Mouse (Mus musculus) heart, adult 2 months (tissue): ENCODE results near the gene Hspa1l. TPM values are rescaled to one million over a fixed set of nuclear protein-coding genes. Genes with fewer than 3 reads are reported as not detected.

Source experiments
- DNase-seq, 2 experiments: peaks; one replicate each; pipeline ENCODE4 v3.0.0; 2021
- H3K27ac ChIP-seq: fragments of 200-600 bp; 2 replicates; pipeline ENCODE4 v1.8.1; 2022
- H3K27me3 ChIP-seq: fragments of 200-500 bp; 2 replicates; pipeline ENCODE4 v1.6.1; 2012; ENCODE audit warnings: mild to moderate bottlenecking, low read length, inconsistent platforms, mixed read lengths; ENCODE audit not compliant: control insufficient read depth, insufficient read depth
- H3K36me3 ChIP-seq: fragments of 200-500 bp; 2 replicates; pipeline ENCODE4 v1.6.1; 2012; ENCODE audit warnings: low read length, inconsistent platforms; ENCODE audit not compliant: control insufficient read depth, insufficient read depth
- H3K4me1 ChIP-seq: fragments of 200-500 bp; 2 replicates; pipeline ENCODE4 v1.6.1; 2011; ENCODE audit warnings: low read length; ENCODE audit not compliant: control insufficient read depth, insufficient read depth
- H3K4me3 ChIP-seq: fragments of 200-600 bp; 2 replicates; pipeline ENCODE4 v1.8.1; 2022
- H3K79me2 ChIP-seq: fragments of 200-500 bp; replicated peaks from 2 replicates; pipeline ENCODE4 v1.6.1; 2012; ENCODE audit warnings: mild to moderate bottlenecking, inconsistent platforms, low read length, moderate library complexity, mixed read lengths; ENCODE audit not compliant: control insufficient read depth, insufficient read depth
- H3K9ac ChIP-seq: fragments of 200-500 bp; 2 replicates; pipeline ENCODE4 v1.6.1; 2012; ENCODE audit warnings: low read depth, mild to moderate bottlenecking, control low read depth, inconsistent platforms, low read length, mixed read lengths
- CTCF ChIP-seq: fragments of 200-600 bp; IDR thresholded peaks from 2 replicates; pipeline ENCODE4 v1.8.1; 2022; ENCODE audit warnings: antibody characterized with exemption, mild to moderate bottlenecking, moderate library complexity
- EP300 ChIP-seq: fragments of 200-500 bp; IDR thresholded peaks from 2 replicates; pipeline ENCODE4 v1.6.1; 2011; ENCODE audit warnings: low read depth, low read length, control low read depth; ENCODE audit not compliant: insufficient read depth
- POLR2A ChIP-seq: fragments of 200-500 bp; IDR thresholded peaks from 2 replicates; pipeline ENCODE4 v1.6.1; 2011; ENCODE audit warnings: mild to moderate bottlenecking, low read depth, low read length, control low read depth; ENCODE audit not compliant: insufficient read depth
- WGBS: fragments of 180-500 bp; shearing (Covaris S2); methylation state at CpG from one replicate; pipeline ENCODE4 v1.1.7; 2018; 5-methylcytosine and 5-hydroxymethylcytosine counted together
- intact Hi-C: fragments of 180-260 bp; cut with DNase I; formaldehyde crosslinking; loops from one replicate; pipeline ENCODE4 v1.15.1; 2025
- polyA plus RNA-seq: library from polyadenylated mRNA; depleted of rRNA; stranded (reverse); fragments of >200 nt; gene quantifications from 2 replicates; pipeline ENCODE4 v1.2.3, GENCODE M21; 2012
- total RNA-seq, 2 experiments: library from RNA; stranded (reverse); gene quantifications; 2 replicates each; pipeline ENCODE4 v1.2.3; 2021

The Hspa1l gene
- total and polyA plus RNA-seq, 3 experiments = 3.6 to 10.9 (median 8.3) TPM

DNA sequence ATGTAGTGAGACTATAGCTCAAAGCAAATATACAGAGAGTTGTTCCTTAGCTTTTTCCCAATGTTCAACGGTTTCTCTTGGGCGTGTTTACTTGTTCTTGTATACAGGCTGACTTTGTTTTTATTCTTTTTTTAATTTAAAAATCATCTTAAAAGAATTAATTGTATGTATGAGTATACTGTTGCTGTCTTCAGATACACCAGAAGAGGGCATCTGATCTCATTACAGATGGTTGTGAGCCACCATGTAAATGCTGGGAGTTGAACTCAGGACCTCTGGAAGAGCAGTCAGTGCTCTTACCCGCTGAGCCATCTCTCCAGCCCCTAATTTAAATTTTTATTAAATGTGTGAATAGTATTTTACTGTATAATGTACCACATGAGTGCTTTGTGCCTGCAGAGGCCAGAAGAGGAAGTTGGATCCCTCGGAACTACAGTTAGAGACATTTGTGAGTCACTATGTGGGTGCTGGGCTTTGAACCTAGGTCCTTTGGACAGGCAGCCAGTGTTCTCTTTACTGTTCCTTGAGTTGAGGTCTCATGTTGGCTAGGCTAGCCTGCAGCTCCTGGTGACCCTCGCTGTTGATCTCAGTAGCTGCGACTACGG, 35.0 kb downstream of the Hspa1l start:
- no peak overlapping the region for H3K9ac ChIP-seq
- 92% methylated on average over 7 of the region's 7 CpGs for WGBS
- intact Hi-C loops = no loop called here
- no peaks in the 10 kb centered on the region for H3K79me2 ChIP-seq
- no peak overlapping the region for H3K27ac ChIP-seq
- peaks cover 3% of the 10 kb centered on the region; the same call in 1 of the 2 replicates for H3K4me1 ChIP-seq
- TF ChIP-seq CTCF (peak; percentile 50), POLR2A (no peak), EP300 (no peak)
- H3K27me3 ChIP-seq = no peaks in the 10 kb centered on the region
- H3K36me3 ChIP-seq = no peaks in the 10 kb centered on the region
- H3K4me3 ChIP-seq = no peak overlapping the region
- no peak for DNase-seq

DNA sequence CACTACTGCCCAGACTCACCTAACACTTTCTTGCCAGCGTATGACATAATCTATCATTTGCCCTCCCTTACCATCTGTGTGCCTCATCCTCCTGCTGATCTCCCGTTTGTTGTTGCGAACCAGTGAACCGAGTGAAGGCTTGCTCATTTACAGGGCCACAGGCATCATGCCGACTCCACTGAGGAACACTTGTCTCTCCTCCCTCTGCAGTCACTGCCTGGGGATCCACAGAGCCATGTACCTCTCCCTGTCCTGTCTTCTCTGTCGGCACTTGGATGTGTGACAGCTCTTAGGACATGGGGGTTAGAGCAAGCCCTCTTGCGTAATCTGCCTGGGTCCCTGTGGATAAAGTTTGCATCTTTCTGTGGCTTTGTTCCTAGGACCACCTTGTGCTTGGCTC, 37.1 kb downstream of the Hspa1l start:
- Histone ChIP-seq H3K4me1 (no peaks in the 10 kb centered on the region), H3K36me3 (no peaks in the 10 kb centered on the region), H3K9ac (no peak overlapping the region), H3K79me2 (no peaks in the 10 kb centered on the region), H3K4me3 (no peak overlapping the region), H3K27me3 (no peaks in the 10 kb centered on the region), H3K27ac (no peak overlapping the region)
- intact Hi-C loops = no loop called here
- 89% methylated on average over 7 of the region's 7 CpGs for whole genome bisulfite sequencing
- no peak for DNase-seq
- no peak for TF ChIP-seq CTCF

DNA sequence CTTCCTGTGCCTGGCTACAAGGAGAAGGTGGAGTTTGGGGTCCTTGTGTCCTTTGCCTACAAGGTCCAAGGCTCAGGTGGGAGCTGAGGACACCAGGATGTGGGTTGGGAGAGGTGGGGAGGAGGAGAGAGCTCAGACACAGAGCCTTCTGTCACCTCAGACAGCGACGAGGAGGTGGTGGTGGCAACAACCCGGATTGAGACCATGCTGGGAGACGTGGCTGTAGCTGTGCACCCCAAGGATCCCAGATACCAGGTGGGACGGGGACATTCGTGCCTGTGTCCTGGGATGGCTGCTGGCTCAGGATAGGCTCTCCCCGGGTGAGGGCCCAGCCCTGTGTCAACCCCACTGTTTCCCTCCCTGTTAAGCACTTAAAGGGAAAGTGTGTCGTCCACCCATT, 38.9 kb downstream of the Hspa1l start:
- intact Hi-C loops = no loop called here
- H3K27ac ChIP-seq = no peak overlapping the region
- DNase-seq = no peak
- H3K4me3 ChIP-seq = no peak overlapping the region
- TF ChIP-seq POLR2A = no peak
- no peak for TF ChIP-seq EP300
- no peak for TF ChIP-seq CTCF
- no peak overlapping the region for H3K9ac ChIP-seq
- no peaks in the 10 kb centered on the region for H3K4me1 ChIP-seq
- H3K79me2 ChIP-seq = no peaks in the 10 kb centered on the region
- WGBS = 91% methylated on average over 8 of the region's 8 CpGs
- no peaks in the 10 kb centered on the region for H3K36me3 ChIP-seq
- H3K27me3 ChIP-seq = no peaks in the 10 kb centered on the region

DNA sequence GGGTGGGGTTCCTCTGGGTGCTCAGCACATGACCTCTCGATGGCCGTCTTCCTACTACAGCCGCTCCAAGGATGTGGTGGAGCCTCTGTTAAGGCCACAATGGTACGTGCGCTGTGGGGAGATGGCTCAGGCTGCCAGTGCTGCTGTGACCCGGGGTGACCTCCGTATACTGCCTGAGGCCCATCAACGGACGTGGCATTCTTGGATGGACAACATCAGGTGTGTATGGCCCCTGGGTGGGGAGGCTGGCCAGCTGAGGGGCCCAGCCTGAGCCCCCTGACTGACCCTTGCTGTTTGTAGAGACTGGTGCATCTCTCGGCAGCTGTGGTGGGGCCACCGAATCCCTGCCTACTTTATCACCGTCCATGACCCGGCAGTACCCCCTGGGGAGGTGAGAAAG, 39.9 kb downstream of the Hspa1l start:
- Histone ChIP-seq H3K4me3 (no peak overlapping the region), H3K4me1 (no peaks in the 10 kb centered on the region), H3K36me3 (no peaks in the 10 kb centered on the region), H3K79me2 (no peaks in the 10 kb centered on the region), H3K27me3 (no peaks in the 10 kb centered on the region), H3K27ac (no peak overlapping the region), H3K9ac (no peak overlapping the region)
- no peak for DNase-seq
- TF ChIP-seq POLR2A = no peak
- no peak for TF ChIP-seq EP300
- no peak for TF ChIP-seq CTCF
- intact Hi-C loops = no loop called here
- WGBS = 85% methylated on average over 13 of the region's 13 CpGs

DNA sequence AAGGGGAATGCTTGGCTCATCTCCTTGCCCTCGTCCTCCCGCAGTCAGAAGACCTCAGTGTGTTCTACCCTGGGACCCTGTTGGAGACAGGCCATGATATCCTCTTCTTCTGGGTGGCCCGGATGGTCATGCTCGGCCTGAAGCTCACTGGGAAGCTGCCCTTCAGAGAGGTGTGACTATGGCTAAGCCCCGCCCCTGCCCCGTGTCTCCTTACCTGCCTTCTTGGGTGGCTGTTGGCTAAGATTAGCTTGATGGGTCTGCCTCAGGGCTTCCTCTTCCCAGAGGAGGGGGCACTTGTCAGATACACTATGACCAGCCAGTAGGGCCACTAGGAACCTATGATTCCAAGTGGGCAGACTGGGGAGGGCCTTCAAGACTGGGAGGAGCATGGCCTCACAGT, 40.7 kb downstream of the Hspa1l start:
- DNase-seq = peak in 1 of 2 experiments; percentile 14
- no peak for TF ChIP-seq POLR2A
- no peak for TF ChIP-seq CTCF
- TF ChIP-seq EP300 = no peak
- 80% methylated on average over 6 of the region's 6 CpGs for WGBS
- intact Hi-C loops = no loop called here
- no peak overlapping the region for H3K27ac ChIP-seq
- no peaks in the 10 kb centered on the region for H3K79me2 ChIP-seq
- no peaks in the 10 kb centered on the region for H3K4me1 ChIP-seq
- no peak overlapping the region for H3K4me3 ChIP-seq
- H3K9ac ChIP-seq = no peak overlapping the region
- no peaks in the 10 kb centered on the region for H3K36me3 ChIP-seq
- no peaks in the 10 kb centered on the region for H3K27me3 ChIP-seq

DNA sequence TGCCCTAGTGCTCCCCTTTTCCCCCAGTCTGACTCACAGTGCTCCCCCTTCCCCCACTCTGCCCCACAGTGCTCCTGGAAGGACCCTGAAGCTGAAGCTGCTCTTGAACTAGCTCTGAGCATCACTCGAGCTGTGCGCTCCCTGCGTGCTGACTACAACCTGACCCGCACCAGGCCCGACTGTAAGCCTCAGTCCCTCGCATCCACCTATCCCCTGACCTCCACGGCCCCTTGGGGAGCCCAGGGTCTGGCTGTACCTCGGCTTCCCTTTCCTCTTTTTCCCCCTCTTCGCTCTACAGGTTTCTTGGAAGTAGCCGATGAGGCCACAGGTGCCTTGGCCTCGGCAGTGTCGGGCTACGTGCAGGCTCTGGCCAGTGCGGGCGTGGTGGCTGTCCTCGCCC, 42.8 kb downstream of the Hspa1l start:
- H3K27ac ChIP-seq = no peak overlapping the region
- no peaks in the 10 kb centered on the region for H3K79me2 ChIP-seq
- H3K9ac ChIP-seq = no peak overlapping the region
- intact Hi-C loops = no loop called here
- 90% methylated on average over 16 of the region's 16 CpGs for WGBS
- H3K27me3 ChIP-seq = no peaks in the 10 kb centered on the region
- no peaks in the 10 kb centered on the region for H3K36me3 ChIP-seq
- DNase-seq = peak in 1 of 2 experiments; percentile 18
- H3K4me3 ChIP-seq = no peak overlapping the region
- H3K4me1 ChIP-seq = no peaks in the 10 kb centered on the region
- no peak for TF ChIP-seq EP300
- TF ChIP-seq POLR2A = no peak
- no peak for TF ChIP-seq CTCF
